Mouse (Mus musculus) ES-E14 (cell line): ENCODE data around the gene Aldh8a1. TPM values are rescaled to one million over a fixed set of nuclear protein-coding genes. Genes with fewer than 3 reads are reported as not detected.
A peak's percentile ranks its signal among the peaks of the same experiment; 100 is the strongest.

Experiments used
- DNase-seq: peaks from one replicate; pipeline ENCODE4 v3.0.0-alpha.2; 2013; ENCODE audit warnings: low read depth, low spot score
- H3K27ac ChIP-seq: 2 replicates; pipeline ENCODE4 v1.5.1; 2012; ENCODE audit warnings: low read depth, mild to moderate bottlenecking, low read length, moderate library complexity, mixed read lengths; ENCODE audit not compliant: poor library complexity, insufficient read depth, severe bottlenecking
- H3K36me3 ChIP-seq: 2 replicates; pipeline ENCODE4 v1.6.1; 2012; ENCODE audit warnings: mild to moderate bottlenecking, low read length, moderate library complexity, mixed read lengths; ENCODE audit not compliant: control insufficient read depth, poor library complexity, insufficient read depth, severe bottlenecking
- H3K4me1 ChIP-seq, 2 experiments: fragments of 150-350 bp in 1 of 2; sonication (generic) in 1 of 2; 2 replicates each; pipeline ENCODE4 v1.6.1; 2012; ENCODE audit warnings: low read length in 2 of 2, mild to moderate bottlenecking in 1 of 2, mixed read lengths in 1 of 2; ENCODE audit not compliant: control insufficient read depth in 2 of 2, insufficient read depth in 2 of 2, poor library complexity in 1 of 2
- H3K4me3 ChIP-seq, 2 experiments: fragments of 150-350 bp in 1 of 2; sonication (generic) in 1 of 2; 2 replicates each; pipeline ENCODE4 v1.5.1; 2012; ENCODE audit warnings: low read length in 2 of 2, low read depth in 1 of 2, mild to moderate bottlenecking in 1 of 2, mixed read lengths in 1 of 2; ENCODE audit not compliant: insufficient read depth in 1 of 2, poor library complexity in 1 of 2, severe bottlenecking in 1 of 2
- H3K9ac ChIP-seq: 2 replicates; pipeline ENCODE4 v1.6.1; 2012; ENCODE audit warnings: low read depth, mild to moderate bottlenecking, low read length, mixed read lengths; ENCODE audit not compliant: poor library complexity, insufficient read depth, severe bottlenecking
- H3K9me3 ChIP-seq: fragments of 150-350 bp; sonication (generic); 2 replicates; pipeline ENCODE4 v1.6.1; 2012; ENCODE audit warnings: low read depth, mild to moderate bottlenecking, low read length; ENCODE audit not compliant: control insufficient read depth, insufficient read depth
- CHD2 ChIP-seq: IDR thresholded peaks from 2 replicates; pipeline ENCODE4 v1.6.1; 2014; ENCODE audit warnings: mild to moderate bottlenecking, low read depth, low read length, inconsistent platforms
- HCFC1 ChIP-seq: IDR thresholded peaks from 2 replicates; pipeline ENCODE4 v1.6.1; 2012; ENCODE audit warnings: low read length, inconsistent platforms, borderline replicate concordance; ENCODE audit not compliant: insufficient read depth
- MAFK ChIP-seq: IDR thresholded peaks from 2 replicates; pipeline ENCODE4 v1.6.1; 2014; ENCODE audit warnings: mild to moderate bottlenecking, low read depth, low read length, inconsistent platforms; ENCODE audit not compliant: insufficient read depth
- ZC3H11A ChIP-seq: IDR thresholded peaks from 2 replicates; pipeline ENCODE4 v1.6.1; 2012; ENCODE audit warnings: low read depth, mild to moderate bottlenecking, inconsistent platforms, low read length, borderline replicate concordance
- ZNF384 ChIP-seq: IDR thresholded peaks from 2 replicates; pipeline ENCODE4 v1.6.1; 2012; ENCODE audit warnings: low read depth, low read length, inconsistent platforms
- in situ Hi-C, 2 experiments: fragments of 600-800 bp; cut with MboI; formaldehyde crosslinking; loops; one replicate each; pipeline ENCODE4 v1.15.1; 2025; ENCODE audit warnings: low sequenced_read_pairs in 2 of 2, inconsistent platforms in 1 of 2; ENCODE audit not compliant: unreplicated experiment in 2 of 2
- total RNA-seq: library from RNA; depleted of rRNA; stranded (reverse); fragments of 300-350 nt; gene quantifications from 2 replicates; pipeline ENCODE4 v1.2.3, GENCODE M21; 2012

The Aldh8a1 gene
- total RNA-seq, 1 experiment, result 0.13 TPM

GRCm38 (mm10) chr10:21337191-21337590, 39.9 kb upstream of the Aldh8a1 start:
- H3K27ac ChIP-seq, result no peak overlapping the region
- no peaks in the 10 kb centered on the region for H3K9me3 ChIP-seq
- H3K9ac ChIP-seq, result no peak overlapping the region
- DNase-seq, result peak; percentile 59
- TF ChIP-seq ZC3H11A, result peak; percentile 52; the same call in 1 of the 2 replicates
- TF ChIP-seq HCFC1, result no peak
- H3K4me1 ChIP-seq, result peaks cover 0 to 15% of the 10 kb centered on the region in 2 experiments; a peak in 2 of 4 replicates
- in situ Hi-C loops, result no loop called here
- peaks cover 8% of the 10 kb centered on the region; the same call in 1 of the 2 replicates for H3K36me3 ChIP-seq
- no peak overlapping the region for H3K4me3 ChIP-seq

GRCm38 (mm10) chr10:21341706-21342105, 35.4 kb upstream of the Aldh8a1 start:
- peaks cover 6% of the 10 kb centered on the region for H3K36me3 ChIP-seq
- no peak for DNase-seq
- no peak overlapping the region for H3K9ac ChIP-seq
- H3K4me3 ChIP-seq, result 0 out of 4 replicates have a peak overlapping the region, but pooled peaks of 1 of the 2 experiments have one; percentile 6
- no peaks in the 10 kb centered on the region for H3K9me3 ChIP-seq
- in situ Hi-C loops, result no loop called here
- peaks cover 0 to 8% of the 10 kb centered on the region in 2 experiments; a peak in 2 of 4 replicates for H3K4me1 ChIP-seq
- H3K27ac ChIP-seq, result no peak overlapping the region
- TF ChIP-seq MAFK, result no peak
- TF ChIP-seq ZNF384, result no peak
- TF ChIP-seq CHD2, result no peak
- no peak for TF ChIP-seq ZC3H11A
- no peak for TF ChIP-seq HCFC1

GRCm38 (mm10) chr10:21342331-21343005, 34.6 kb upstream of the Aldh8a1 start:
- Histone ChIP-seq H3K9ac (no peak overlapping the region), H3K9me3 (no peaks in the 10 kb centered on the region), H3K4me1 (peaks cover 0 to 8% of the 10 kb centered on the region in 2 experiments; a peak in 1 of 4 replicates), H3K36me3 (peaks cover 13% of the 10 kb centered on the region), H3K27ac (no peak overlapping the region), H3K4me3 (no peak overlapping the region)
- in situ Hi-C loops, result no loop called here
- DNase-seq, result no peak
- no peak for TF ChIP-seq ZNF384

- H3K4me3 ChIP-seq, result no peak overlapping the region
- no peak overlapping the region for H3K9ac ChIP-seq
- in situ Hi-C loops, result no loop called here
- no peaks in the 10 kb centered on the region for H3K4me1 ChIP-seq
- H3K9me3 ChIP-seq, result no peaks in the 10 kb centered on the region
- H3K27ac ChIP-seq, result no peak overlapping the region
- DNase-seq, result no peak
- TF ChIP-seq HCFC1 (no peak), CHD2 (no peak), ZC3H11A (no peak), ZNF384 (no peak), MAFK (no peak)
- peaks cover 22% of the 10 kb centered on the region for H3K36me3 ChIP-seq
Measured at GRCm38 (mm10) chr10:21347332-21347731, 29.8 kb upstream of the Aldh8a1 start.

DNA sequence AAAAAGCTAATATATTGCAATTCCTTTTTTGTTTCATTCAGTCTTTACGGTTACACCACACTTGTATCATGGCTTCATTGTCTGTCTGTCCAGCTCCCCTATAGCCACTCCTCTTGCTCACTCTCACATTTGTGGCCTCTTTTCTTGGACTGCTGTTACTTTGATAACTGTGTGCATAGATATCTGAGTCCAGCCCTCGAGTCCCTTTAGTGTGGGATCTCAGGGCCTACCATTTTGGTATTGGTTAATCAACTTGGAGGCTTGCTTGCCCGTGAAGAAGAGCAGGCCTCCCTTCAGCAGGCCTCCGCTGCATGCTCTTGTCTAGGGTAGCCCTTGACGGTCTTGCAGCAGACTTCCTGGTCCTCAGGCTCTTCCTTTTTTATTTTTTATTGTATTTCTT, 27.6 kb upstream of the Aldh8a1 start:
- Histone ChIP-seq H3K36me3 (peaks cover 24% of the 10 kb centered on the region), H3K9me3 (no peaks in the 10 kb centered on the region), H3K27ac (no peak overlapping the region), H3K4me3 (no peak overlapping the region), H3K9ac (no peak overlapping the region), H3K4me1 (no peaks in the 10 kb centered on the region)
- no peak for DNase-seq
- in situ Hi-C loops, result no loop called here
- TF ChIP-seq MAFK (no peak), ZNF384 (no peak), HCFC1 (no peak), ZC3H11A (no peak), CHD2 (no peak)
